ENCODE assay signal across 10 mouse cellular contexts in genomic region chr14:60740507-60740906, GRCm38 (mm10). TPM values are rescaled to one million over a fixed set of nuclear protein-coding genes. Genes with fewer than 3 reads are reported as not detected.
DNase-seq lines count a peak whose midpoint lies in the region; ATAC-seq and TF ChIP-seq lines count a peak whose summit lies in the region.
"Had no signal": no experiment of that assay in that cellular context is flagged by ENCODE, and none has a peak within 500 bp of the region (broad histone marks: within the 10 kb centered on the region; RNA-seq: fewer than 3 reads in every experiment).

No protein-coding gene starts in this region.

- intact Hi-C loops in heart, postnatal 36 days (cut with DNase I): no loop called here

- H3K36me3 ChIP-seq in heart, embryonic 11.5 days (ENCODE audit: control insufficient read depth, insufficient read depth, low read length): no peaks in the 10 kb centered on the region
- H3K36me3 ChIP-seq in heart, postnatal 0 days (replicated peaks; ENCODE audit: control insufficient read depth, insufficient read depth, low read length): peaks cover 1% of the 10 kb centered on the region
- H3K36me3 ChIP-seq: limb, embryonic 10.5 days had no signal

- no peak for TF ChIP-seq CTCF in layer of hippocampus, adult 2 months (conservative IDR thresholded peaks at IDR 0.05)
- peak; percentile 3; the same call in 1 of the 2 replicates for TF ChIP-seq CTCF in heart, postnatal 0 days (IDR thresholded peaks at IDR 0.05; ENCODE audit: low read depth)

- H3K4me2 ChIP-seq in heart, embryonic 11.5 days: no peak overlapping the region
- H3K4me2 ChIP-seq in heart, postnatal 0 days (ENCODE audit: low read depth, low read length): no peak overlapping the region

- ATAC-seq in heart, embryonic 11.5 days (replicated peaks; ENCODE audit: insufficient number of reproducible peaks, low FRiP score, low TSS enrichment): no peak
- ATAC-seq in heart, postnatal 0 days (ENCODE audit: insufficient read depth, low read depth): no peak

- no peak overlapping the region for H3K4me3 ChIP-seq in heart, embryonic 11.5 days (ENCODE audit: low read depth, low read length)
- no peak overlapping the region for H3K4me3 ChIP-seq in layer of hippocampus, adult 2 months
- H3K4me3 ChIP-seq in heart, postnatal 0 days (ENCODE audit: low read depth, low read length): no peak overlapping the region
- H3K4me3 ChIP-seq: hindbrain, embryonic 10.5 days; limb, embryonic 10.5 days had no signal

- no peak for DNase-seq in heart, postnatal 36 days
- no peak for DNase-seq in layer of hippocampus, adult 2 months (ENCODE audit: low spot score in 2 of 2)
- DNase-seq in layer of hippocampus, adult 11-12 months (ENCODE audit: low spot score): no peak
- peak; percentile 37 for DNase-seq in T-cell, adult 2 months (ENCODE audit: low spot score)
- no peak for DNase-seq in heart, postnatal 0 days (ENCODE audit: low spot score)
- DNase-seq in adrenal gland, adult 2 months: no peak

- H3K9ac ChIP-seq in heart, embryonic 11.5 days (ENCODE audit: low read depth, low read length): 0 out of 2 replicates have a peak overlapping the region, but pooled peaks have one; percentile 28
- H3K9ac ChIP-seq in heart, postnatal 0 days (replicated peaks; ENCODE audit: low read depth, low read length): peak overlapping the region; percentile 18; the same call in 1 of the 2 replicates

- TF ChIP-seq EP300 in heart, postnatal 0 days (IDR thresholded peaks at IDR 0.05; ENCODE audit: low read depth): no peak

- no peaks in the 10 kb centered on the region for H3K9me3 ChIP-seq in heart, embryonic 11.5 days (replicated peaks; ENCODE audit: control insufficient read depth, low read length)
- H3K9me3 ChIP-seq in heart, postnatal 0 days (replicated peaks; ENCODE audit: control insufficient read depth, low read length): no peaks in the 10 kb centered on the region
- H3K9me3 ChIP-seq: hindbrain, embryonic 10.5 days; limb, embryonic 10.5 days had no signal

- H3K27ac ChIP-seq in heart, embryonic 11.5 days (ENCODE audit: low read depth, low read length): peak overlapping the region; percentile 81
- peak overlapping the region; percentile 85 for H3K27ac ChIP-seq in layer of hippocampus, adult 2 months
- peak overlapping the region; percentile 94 for H3K27ac ChIP-seq in heart, postnatal 0 days (ENCODE audit: low read depth)
- H3K27ac ChIP-seq: macrophage had no signal

- peaks cover 75% of the 10 kb centered on the region for H3K4me1 ChIP-seq in heart, embryonic 11.5 days (ENCODE audit: control insufficient read depth, insufficient read depth, low read length)
- peaks cover 86% of the 10 kb centered on the region for H3K4me1 ChIP-seq in heart, postnatal 0 days (ENCODE audit: control insufficient read depth, insufficient read depth)

- 73% methylated on average over 5 of the region's 5 CpGs for WGBS in heart, embryonic 11.5 days (ENCODE audit: insufficient replicate concordance)
- 36% methylated on average over 5 of the region's 5 CpGs for WGBS in heart, postnatal 0 days

- no peaks in the 10 kb centered on the region for H3K27me3 ChIP-seq in heart, embryonic 11.5 days (ENCODE audit: control insufficient read depth, insufficient read depth, low read length)
- H3K27me3 ChIP-seq in heart, postnatal 0 days (ENCODE audit: control insufficient read depth, insufficient read depth, low read length): no peaks in the 10 kb centered on the region

RNA-seq across cellular contexts. Expression of gene C1qtnf9, which starts 27.4 kb away (rescaled TPM):
- polyA plus RNA-seq in heart, embryonic 11.5 days (2014; fragmentation: Nextera tagmentation; extraction: Ambion mirVana): not detected in 2 replicates
- 10 to 100 TPM; 36.8 to 68.6 TPM for total RNA-seq in heart, postnatal 36 days (2021)
- total RNA-seq in layer of hippocampus, adult 2 months (2021): under 1 TPM; 0.29 to 0.44 TPM
- total RNA-seq in heart, postnatal 0 days (2014; rRNA removed; ENCODE audit: low replicate concordance): 2.2 and 2.8 TPM in 2 replicates
- 4.6 and 5.4 TPM in 2 replicates for polyA plus RNA-seq in heart, postnatal 0 days (2015; fragmentation: Nextera tagmentation; extraction: Ambion mirVana)
- total RNA-seq in adrenal gland, adult 2 months (2021): 1 to 10 TPM; 3.7 to 7.1 TPM
- 1.4 and 1.8 TPM in 2 replicates for polyA plus RNA-seq in adrenal gland, adult 2 months (2012; rRNA removed)
- polyA plus RNA-seq: macrophage had no signal

RNA-seq across cellular contexts. Expression of gene Mipep, which starts 43.9 kb away (rescaled TPM):
- 26.0 and 29.9 TPM in 2 replicates for polyA plus RNA-seq in heart, embryonic 11.5 days (2014; fragmentation: Nextera tagmentation; extraction: Ambion mirVana)
- 10 to 100 TPM; 61.9 to 62.4 TPM for total RNA-seq in heart, postnatal 36 days (2021)
- 10 to 100 TPM; 31.1 to 33.9 TPM for total RNA-seq in layer of hippocampus, adult 2 months (2021)
- total RNA-seq in heart, postnatal 0 days (2014; rRNA removed; ENCODE audit: low replicate concordance): 49.1 and 60.9 TPM in 2 replicates
- polyA plus RNA-seq in heart, postnatal 0 days (2015; fragmentation: Nextera tagmentation; extraction: Ambion mirVana): 29.2 and 29.3 TPM in 2 replicates
- total RNA-seq in adrenal gland, adult 2 months (2021): 10 to 100 TPM; 41.4 to 44.4 TPM
- polyA plus RNA-seq in adrenal gland, adult 2 months (2012; rRNA removed): 20.0 and 28.9 TPM in 2 replicates
